Mouse (Mus musculus) megakaryocyte-erythroid progenitor cell, adult 5-6 weeks (primary cell): ENCODE results near the gene H2-DMb2. TPM values are rescaled to one million over a fixed set of nuclear protein-coding genes. Genes with fewer than 3 reads are reported as not detected.

Source experiments
- ATAC-seq: replicated peaks from 2 replicates; pipeline ENCODE4 v1.8.0; 2016; ENCODE audit warnings: mild to moderate bottlenecking, inconsistent platforms; ENCODE audit not compliant: severe bottlenecking, poor library complexity, low FRiP score, low TSS enrichment
- total RNA-seq, 2 experiments: library from RNA; stranded (forward) in 1 of 2; stranded (reverse) in 1 of 2; fragments of 200-1000, 215-1000 nt in 1 of 2; fragments of >200 nt in 1 of 2; fragmentation: Nextera tagmentation in 1 of 2; gene quantifications; 2 replicates each; pipeline ENCODE4 v1.2.3; 2014 to 2017

Gene H2-DMb2
- total RNA-seq (2014; fragmentation: Nextera tagmentation) (0.81 and 2.9 TPM in 2 replicates), total RNA-seq (2017) (not detected in 2 replicates)

- peak; percentile 42; the same call in 1 of the 2 replicates for ATAC-seq
Measured at GRCm38 (mm10) chr17:34143033-34143432, at the start of gene H2-DMb2. Gene H2-DMb2, plus strand, starts transcription at chr17:34143307.

- no peak for ATAC-seq
Measured at GRCm38 (mm10) chr17:34094283-34095035, 48.6 kb upstream of the H2-DMb2 start.

GRCm38 (mm10) chr17:34096497-34097010, 46.6 kb upstream of the H2-DMb2 start:
- no peak for ATAC-seq

- ATAC-seq: no peak
Measured at GRCm38 (mm10) chr17:34097272-34097671, 45.8 kb upstream of the H2-DMb2 start.

- peak; percentile 70 for ATAC-seq
Measured at GRCm38 (mm10) chr17:34098709-34099479, 44.2 kb upstream of the H2-DMb2 start.

GRCm38 (mm10) chr17:34099531-34099930, 43.6 kb upstream of the H2-DMb2 start:
- no peak for ATAC-seq

- peak; percentile 13; the same call in 1 of the 2 replicates for ATAC-seq
Measured at GRCm38 (mm10) chr17:34101185-34101584, 41.9 kb upstream of the H2-DMb2 start.

- ATAC-seq: peak; percentile 83
Measured at GRCm38 (mm10) chr17:34101604-34102032, 41.5 kb upstream of the H2-DMb2 start.

GRCm38 (mm10) chr17:34102831-34103230, 40.3 kb upstream of the H2-DMb2 start:
- ATAC-seq: no peak

- no peak for ATAC-seq
Measured at GRCm38 (mm10) chr17:34104804-34105203, 38.3 kb upstream of the H2-DMb2 start.

GRCm38 (mm10) chr17:34106555-34106954, 36.6 kb upstream of the H2-DMb2 start:
- no peak for ATAC-seq

- ATAC-seq: no peak
Measured at GRCm38 (mm10) chr17:34107109-34107867, 35.8 kb upstream of the H2-DMb2 start.

GRCm38 (mm10) chr17:34108460-34108859, 34.6 kb upstream of the H2-DMb2 start:
- ATAC-seq: no peak

GRCm38 (mm10) chr17:34109038-34109805, 33.9 kb upstream of the H2-DMb2 start:
- peak; percentile 36 for ATAC-seq

GRCm38 (mm10) chr17:34109806-34110195, 33.3 kb upstream of the H2-DMb2 start:
- ATAC-seq: peak; percentile 22

GRCm38 (mm10) chr17:34110309-34110708, 32.8 kb upstream of the H2-DMb2 start:
- ATAC-seq: no peak

GRCm38 (mm10) chr17:34114114-34114513, 29.0 kb upstream of the H2-DMb2 start:
- no peak for ATAC-seq

GRCm38 (mm10) chr17:34116736-34117370, 26.3 kb upstream of the H2-DMb2 start:
- ATAC-seq: no peak
